Mouse (Mus musculus) neural tube, embryonic 10.5 days (tissue): Measurements from ENCODE around the gene Olfr543.

Experiments
- DNase-seq: peaks from one replicate; pipeline ENCODE4 v3.0.0-alpha.2; 2017; ENCODE audit warnings: low spot score; ENCODE audit errors: extremely low spot score

The Olfr543 gene

GRCm38 (mm10) chr7:102477377-102477776 is 4.1 kb downstream of the Olfr543 start:
- no peak for DNase-seq

GRCm38 (mm10) chr7:102476601-102477000 is 4.9 kb downstream of the Olfr543 start:
- DNase-seq, result no peak

- DNase-seq, result no peak
Measured at GRCm38 (mm10) chr7:102472675-102473074, 8.8 kb downstream of the Olfr543 start.

- no peak for DNase-seq
Measured at GRCm38 (mm10) chr7:102467566-102467965, 13.9 kb downstream of the Olfr543 start.

GRCm38 (mm10) chr7:102458618-102459380 is 22.7 kb downstream of the Olfr543 start:
- DNase-seq, result no peak

GRCm38 (mm10) chr7:102446438-102446837 is 35.0 kb downstream of the Olfr543 start:
- no peak for DNase-seq

GRCm38 (mm10) chr7:102444301-102444700 is 37.2 kb downstream of the Olfr543 start:
- no peak for DNase-seq

- no peak for DNase-seq
Measured at GRCm38 (mm10) chr7:102442432-102442831, 39.0 kb downstream of the Olfr543 start.

- DNase-seq, result peak; percentile 97
Measured at GRCm38 (mm10) chr7:102441657-102442391, 39.7 kb downstream of the Olfr543 start, which contains the start of gene Rrm1. Gene Rrm1, plus strand, starts transcription at chr7:102441695.

- DNase-seq, result no peak
Measured at GRCm38 (mm10) chr7:102440822-102441656, 40.4 kb downstream of the Olfr543 start.

GRCm38 (mm10) chr7:102434344-102434743 is 47.1 kb downstream of the Olfr543 start:
- DNase-seq, result no peak
